In the genomic region with DNA sequence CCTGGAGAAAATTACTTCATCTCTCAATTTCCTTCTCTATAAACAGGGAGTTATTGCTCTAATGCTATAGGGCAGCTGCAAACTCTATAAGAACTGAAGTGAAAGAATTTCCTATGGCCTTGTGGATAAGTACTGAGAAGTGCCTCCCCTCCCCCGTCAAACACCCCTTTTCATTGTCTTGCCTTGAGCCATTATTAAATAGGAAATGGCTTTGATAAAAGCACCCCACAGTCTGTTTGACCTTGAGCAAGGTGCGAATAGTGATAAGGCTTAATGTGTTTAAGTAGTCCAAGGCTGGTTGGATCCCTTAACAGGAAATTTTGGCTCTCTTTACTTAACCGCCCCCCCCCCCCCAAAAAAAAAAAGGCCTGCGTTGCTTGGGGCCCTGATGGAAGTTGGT, we compare ENCODE assay signal across 26 mouse cellular contexts.
A peak's percentile ranks its signal among the peaks of the same experiment; 100 is the strongest.
DNase-seq lines count a peak whose midpoint lies in the region; ATAC-seq and TF ChIP-seq lines count a peak whose summit lies in the region.
"Had no signal": no experiment of that assay in that cellular context is flagged by ENCODE, and none has a peak within 500 bp of the region (broad histone marks: within the 10 kb centered on the region; RNA-seq: fewer than 3 reads in every experiment).

No protein-coding gene starts in this region.

- no peak for DNase-seq in heart, embryonic 10.5 days (ENCODE audit: low spot score)
- peak; percentile 23 for DNase-seq in lung, postnatal 0 days (ENCODE audit: low spot score)
- no peak for DNase-seq in lung, postnatal 36 days
- no peak for DNase-seq in hindbrain, embryonic 10.5 days (ENCODE audit: low spot score)
- DNase-seq: adrenal gland, postnatal 10 days; cerebellum, adult 9-10 months; cerebellum, postnatal 36 days; embryo, embryonic 11 days; gastrocnemius, postnatal 14 days; heart, postnatal 4 days; kidney, postnatal 14 days; liver; right cerebral cortex, postnatal 4 days; thymus, postnatal 14 days had no signal

- H3K4me1 ChIP-seq in heart, embryonic 16.5 days (ENCODE audit: control insufficient read depth, insufficient read depth, low read length), result no peaks in the 10 kb centered on the region; the same call in 1 of the 2 replicates
- H3K4me1 ChIP-seq in heart, embryonic 10.5 days, result no peaks in the 10 kb centered on the region
- no peaks in the 10 kb centered on the region for H3K4me1 ChIP-seq in lung, postnatal 0 days (ENCODE audit: insufficient read depth, low read depth, low read length)
- H3K4me1 ChIP-seq in stomach, embryonic 16.5 days (ENCODE audit: control insufficient read depth, insufficient read depth, low read length), result no peaks in the 10 kb centered on the region; the same call in 1 of the 2 replicates
- H3K4me1 ChIP-seq in hindbrain, embryonic 10.5 days (replicated peaks), result no peaks in the 10 kb centered on the region
- H3K4me1 ChIP-seq: embryonic facial prominence, embryonic 12.5 days; heart, embryonic 12.5 days had no signal

- 51% methylated on average over 4 of the region's 4 CpGs for WGBS in heart, embryonic 16.5 days
- 51% methylated on average over 4 of the region's 4 CpGs for WGBS in heart, embryonic 10.5 days
- WGBS in lung, postnatal 0 days, result 39% methylated on average over 4 of the region's 4 CpGs
- WGBS in stomach, embryonic 16.5 days, result 56% methylated on average over 4 of the region's 4 CpGs
- 78% methylated on average over 4 of the region's 4 CpGs for WGBS in hindbrain, embryonic 10.5 days

- no peak for TF ChIP-seq CTCF in lung, postnatal 0 days (IDR thresholded peaks at IDR 0.05)

- H3K27me3 ChIP-seq in heart, embryonic 16.5 days (ENCODE audit: control insufficient read depth, insufficient read depth, low read length), result no peaks in the 10 kb centered on the region
- H3K27me3 ChIP-seq in heart, embryonic 10.5 days (ENCODE audit: insufficient read depth, poor library complexity, severe bottlenecking), result no peaks in the 10 kb centered on the region
- no peaks in the 10 kb centered on the region for H3K27me3 ChIP-seq in lung, postnatal 0 days (replicated peaks; ENCODE audit: insufficient read depth, low read length)
- no peaks in the 10 kb centered on the region for H3K27me3 ChIP-seq in stomach, embryonic 16.5 days (ENCODE audit: control insufficient read depth, insufficient read depth, low read length)
- H3K27me3 ChIP-seq in hindbrain, embryonic 10.5 days (ENCODE audit: insufficient read depth, poor library complexity, severe bottlenecking), result no peaks in the 10 kb centered on the region
- H3K27me3 ChIP-seq: heart, embryonic 12.5 days; neural tube, embryonic 13.5 days had no signal

- no peaks in the 10 kb centered on the region for H3K9me3 ChIP-seq in heart, embryonic 16.5 days (replicated peaks; ENCODE audit: control insufficient read depth, low read length)
- no peaks in the 10 kb centered on the region for H3K9me3 ChIP-seq in heart, embryonic 10.5 days
- H3K9me3 ChIP-seq in lung, postnatal 0 days (ENCODE audit: low read length), result no peaks in the 10 kb centered on the region
- no peaks in the 10 kb centered on the region for H3K9me3 ChIP-seq in stomach, embryonic 16.5 days (replicated peaks; ENCODE audit: control insufficient read depth, low read length)
- no peaks in the 10 kb centered on the region for H3K9me3 ChIP-seq in hindbrain, embryonic 10.5 days
- H3K9me3 ChIP-seq: embryonic facial prominence, embryonic 12.5 days; heart, embryonic 12.5 days; neural tube, embryonic 13.5 days had no signal

- no peak overlapping the region for H3K27ac ChIP-seq in heart, embryonic 16.5 days (ENCODE audit: low read length)
- H3K27ac ChIP-seq in heart, embryonic 10.5 days, result no peak overlapping the region
- no peak overlapping the region for H3K27ac ChIP-seq in lung, postnatal 0 days (ENCODE audit: low read length)
- no peak overlapping the region for H3K27ac ChIP-seq in stomach, embryonic 16.5 days (ENCODE audit: low read length)
- no peak overlapping the region for H3K27ac ChIP-seq in hindbrain, embryonic 10.5 days
- H3K27ac ChIP-seq: embryonic facial prominence, embryonic 12.5 days; hindbrain, embryonic 14.5 days; macrophage; neural tube, embryonic 13.5 days had no signal

- H3K4me3 ChIP-seq in heart, embryonic 16.5 days (ENCODE audit: low read length), result no peak overlapping the region
- no peak overlapping the region for H3K4me3 ChIP-seq in heart, embryonic 10.5 days
- H3K4me3 ChIP-seq in lung, postnatal 0 days (ENCODE audit: low read depth, low read length), result no peak overlapping the region
- H3K4me3 ChIP-seq in stomach, embryonic 16.5 days (replicated peaks; ENCODE audit: low read length), result no peak overlapping the region
- no peak overlapping the region for H3K4me3 ChIP-seq in hindbrain, embryonic 10.5 days
- H3K4me3 ChIP-seq: embryonic facial prominence, embryonic 12.5 days; heart, embryonic 12.5 days; neural tube, embryonic 13.5 days had no signal

- H3K36me3 ChIP-seq in heart, embryonic 16.5 days (ENCODE audit: control insufficient read depth, insufficient read depth), result no peaks in the 10 kb centered on the region
- H3K36me3 ChIP-seq in heart, embryonic 10.5 days, result no peaks in the 10 kb centered on the region
- no peaks in the 10 kb centered on the region for H3K36me3 ChIP-seq in lung, postnatal 0 days (ENCODE audit: insufficient read depth, low read length)
- no peaks in the 10 kb centered on the region for H3K36me3 ChIP-seq in stomach, embryonic 16.5 days (ENCODE audit: control insufficient read depth, insufficient read depth, low read length)
- no peaks in the 10 kb centered on the region for H3K36me3 ChIP-seq in hindbrain, embryonic 10.5 days
- H3K36me3 ChIP-seq: embryonic facial prominence, embryonic 12.5 days; heart, embryonic 12.5 days; neural tube, embryonic 13.5 days had no signal

- 0 out of 2 replicates have a peak, but pooled peaks have one; percentile 14 for ATAC-seq in heart, embryonic 16.5 days (replicated peaks; ENCODE audit: extremely low read depth, insufficient read depth, low FRiP score)
- ATAC-seq in lung, postnatal 0 days, result no peak
- peak; percentile 10; the same call in 1 of the 2 replicates for ATAC-seq in common myeloid progenitor, adult 5-6 weeks (replicated peaks; ENCODE audit: low read depth, poor library complexity, severe bottlenecking)
- peak; percentile 33; the same call in 1 of the 2 replicates for ATAC-seq in stomach, embryonic 16.5 days (ENCODE audit: insufficient read depth, low FRiP score)
- ATAC-seq: CD4-positive, CD25-positive, alpha-beta regulatory T cell, adult 4 months; forebrain, embryonic 14.5 days; intestine, postnatal 0 days had no signal

- no peak overlapping the region for H3K9ac ChIP-seq in heart, embryonic 16.5 days (ENCODE audit: low read length)
- H3K9ac ChIP-seq in lung, postnatal 0 days (replicated peaks; ENCODE audit: low read depth), result no peak overlapping the region
- no peak overlapping the region for H3K9ac ChIP-seq in stomach, embryonic 16.5 days (ENCODE audit: low read length)
- H3K9ac ChIP-seq: embryonic facial prominence, embryonic 12.5 days; heart, embryonic 12.5 days; hindbrain, embryonic 14.5 days; neural tube, embryonic 13.5 days had no signal

- TF ChIP-seq EP300 in lung, postnatal 0 days (IDR thresholded peaks at IDR 0.05), result no peak

- no peak overlapping the region for H3K4me2 ChIP-seq in heart, embryonic 16.5 days (ENCODE audit: low read depth, low read length)
- H3K4me2 ChIP-seq in lung, postnatal 0 days (replicated peaks; ENCODE audit: low read depth, low read length), result no peak overlapping the region
- no peak overlapping the region for H3K4me2 ChIP-seq in stomach, embryonic 16.5 days (ENCODE audit: low read depth, low read length)
- H3K4me2 ChIP-seq: embryonic facial prominence, embryonic 12.5 days; heart, embryonic 12.5 days; hindbrain, embryonic 14.5 days; midbrain, embryonic 11.5 days; neural tube, embryonic 13.5 days had no signal
